ENCODE assay signal across 26 mouse cellular contexts in the genomic region with DNA sequence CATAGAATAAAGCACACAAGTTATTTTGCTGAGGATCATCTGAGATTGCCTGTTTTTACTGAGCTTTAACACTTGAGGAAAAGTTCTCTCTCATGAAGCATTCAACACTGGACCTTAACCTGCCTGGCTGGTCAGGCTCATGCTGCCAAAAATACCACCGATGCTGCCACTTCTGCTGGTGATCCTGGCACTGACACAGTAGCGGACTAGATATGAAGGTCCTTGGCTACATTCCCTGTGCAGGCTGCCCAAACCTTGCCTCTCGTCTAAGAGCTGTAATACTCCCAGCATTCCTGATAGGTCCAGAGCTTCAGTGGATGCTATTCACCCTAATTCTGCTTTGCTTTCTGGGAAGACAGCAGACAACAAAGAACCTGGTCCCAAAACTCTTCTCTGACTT.
DNase-seq lines count a peak whose midpoint lies in the region.
"Had no signal": no experiment of that assay in that cellular context is flagged by ENCODE, and none has a peak within 500 bp of the region (broad histone marks: within the 10 kb centered on the region; RNA-seq: fewer than 3 reads in every experiment).

No protein-coding gene starts in this region.

- no peaks in the 10 kb centered on the region for H3K9me3 ChIP-seq in limb, embryonic 10.5 days (replicated peaks)
- H3K9me3 ChIP-seq: heart, embryonic 15.5 days; hindbrain, embryonic 12.5 days; intestine, embryonic 15.5 days; liver, embryonic 12.5 days; midbrain, embryonic 12.5 days; neural tube, embryonic 12.5 days had no signal

- no peaks in the 10 kb centered on the region for H3K36me3 ChIP-seq in limb, embryonic 10.5 days
- H3K36me3 ChIP-seq: heart, embryonic 15.5 days; hindbrain, embryonic 12.5 days; intestine, embryonic 15.5 days; liver, embryonic 12.5 days; midbrain, embryonic 12.5 days; neural tube, embryonic 12.5 days had no signal

- H3K27ac ChIP-seq in limb, embryonic 10.5 days: no peak overlapping the region
- H3K27ac ChIP-seq: heart, embryonic 15.5 days; hindbrain, embryonic 12.5 days; hindbrain, postnatal 0 days; intestine, embryonic 15.5 days; liver, embryonic 12.5 days; midbrain, embryonic 12.5 days; neural tube, embryonic 12.5 days; stomach, postnatal 0 days had no signal

- H3K4me1 ChIP-seq in limb, embryonic 10.5 days: no peaks in the 10 kb centered on the region
- H3K4me1 ChIP-seq: hindbrain, embryonic 12.5 days; intestine, embryonic 15.5 days; liver, embryonic 12.5 days; midbrain, embryonic 12.5 days; neural tube, embryonic 12.5 days had no signal

- DNase-seq in cerebellum, postnatal 25 days: peak; percentile 4 to 15
- DNase-seq in cerebellum, adult 18-20 months: no peak
- peak; percentile 30 for DNase-seq in kidney, adult 9 months
- no peak for DNase-seq in kidney, adult 11 months
- DNase-seq in heart, postnatal 14 days: peak; percentile 19 to 48
- DNase-seq in adrenal gland, adult 18-20 months (ENCODE audit: low spot score in 2 of 2): no peak
- no peak for DNase-seq in limb, embryonic 10.5 days (ENCODE audit: low spot score)
- DNase-seq: adrenal gland, postnatal 25 days; cerebellum, adult 8-10 months; kidney, postnatal 25 days; liver, postnatal 0 days; lung, postnatal 36 days; right cerebral cortex, postnatal 4 days; thymus, adult 18-20 months; thymus, postnatal 36 days had no signal

- intact Hi-C loops in heart, postnatal 14 days (cut with DNase I): no loop called here

- no peak overlapping the region for H3K4me3 ChIP-seq in limb, embryonic 10.5 days
- H3K4me3 ChIP-seq: erythroblast, embryonic 14.5 days; heart, embryonic 15.5 days; hindbrain, embryonic 12.5 days; intestine, embryonic 15.5 days; liver, embryonic 12.5 days; midbrain, embryonic 12.5 days; myocyte; neural tube, embryonic 12.5 days had no signal

- WGBS in limb, embryonic 10.5 days: 90% methylated on average over 3 of the region's 3 CpGs

- H3K27me3 ChIP-seq in limb, embryonic 10.5 days (ENCODE audit: low read depth, poor library complexity, severe bottlenecking): no peaks in the 10 kb centered on the region
- H3K27me3 ChIP-seq: heart, embryonic 15.5 days; hindbrain, embryonic 12.5 days; intestine, embryonic 15.5 days; liver, embryonic 12.5 days; midbrain, embryonic 12.5 days; neural tube, embryonic 12.5 days; Patski had no signal

Comparison
In these comparisons a context has a peak if more than half of its experiments do, and no peak if none do; other contexts are left out.
1. DNase-seq: peak in cerebellum, postnatal 25 days (2 of 2), kidney, adult 9 months (single experiment) and heart, postnatal 14 days (2 of 2); none in cerebellum, adult 18-20 months (0 of 2), kidney, adult 11 months (single experiment), adrenal gland, adult 18-20 months (0 of 2) and limb, embryonic 10.5 days (single experiment).